Comparison of ENCODE assay signal across 8 mouse cellular contexts in genomic region chr1:64532067-64532523, GRCm38 (mm10). TPM values are rescaled to one million over a fixed set of nuclear protein-coding genes. Genes with fewer than 3 reads are reported as not detected.
DNase-seq lines count a peak whose midpoint lies in the region; ATAC-seq and TF ChIP-seq lines count a peak whose summit lies in the region.

No protein-coding gene starts in this region.

- peaks cover 18% of the 10 kb centered on the region for H3K4me1 ChIP-seq in kidney, embryonic 16.5 days (ENCODE audit: insufficient read depth, low read length)
- H3K4me1 ChIP-seq in brown adipose tissue, adult 24 weeks (ENCODE audit: control insufficient read depth, insufficient read depth, insufficient read length, low read length), result peaks cover 3% of the 10 kb centered on the region
- H3K4me1 ChIP-seq in hindbrain, postnatal 0 days (ENCODE audit: insufficient read depth, low read length), result peaks cover 14% of the 10 kb centered on the region; the same call in 1 of the 2 replicates

- peak overlapping the region; percentile 100 for H3K27ac ChIP-seq in kidney, embryonic 16.5 days (ENCODE audit: low read length)
- peak overlapping the region; percentile 84 for H3K27ac ChIP-seq in brown adipose tissue, adult 24 weeks (replicated peaks; ENCODE audit: low read depth, low read length)
- H3K27ac ChIP-seq in hindbrain, postnatal 0 days, result peak overlapping the region; percentile 100

- ATAC-seq in kidney, embryonic 16.5 days (ENCODE audit: low FRiP score, low TSS enrichment), result peak; percentile 80
- ATAC-seq in hindbrain, postnatal 0 days, result peak; percentile 75
- ATAC-seq in megakaryocyte-erythroid progenitor cell, adult 5-6 weeks (replicated peaks; ENCODE audit: low FRiP score, low TSS enrichment, poor library complexity, severe bottlenecking), result peak; percentile 33
- ATAC-seq in granulocyte monocyte progenitor cell, adult 5-6 weeks (replicated peaks; ENCODE audit: poor library complexity, severe bottlenecking), result no peak

- peak overlapping the region; percentile 88 for H3K4me2 ChIP-seq in kidney, embryonic 16.5 days (replicated peaks; ENCODE audit: low read depth, low read length)
- H3K4me2 ChIP-seq in hindbrain, postnatal 0 days (ENCODE audit: low read depth, low read length), result peak overlapping the region; percentile 85

- WGBS in kidney, embryonic 16.5 days, result under 1% methylated on average over 34 of the region's 34 CpGs
- under 1% methylated on average over 34 of the region's 34 CpGs for WGBS in hindbrain, postnatal 0 days

- TF ChIP-seq CTCF in hindbrain, postnatal 0 days (IDR thresholded peaks at IDR 0.05; ENCODE audit: low read depth), result no peak

- peaks cover 3% of the 10 kb centered on the region; the same call in 1 of the 2 replicates for H3K36me3 ChIP-seq in kidney, embryonic 16.5 days (ENCODE audit: insufficient read depth, low read length)
- H3K36me3 ChIP-seq in hindbrain, postnatal 0 days (ENCODE audit: insufficient read depth, low read length), result no peaks in the 10 kb centered on the region

- no peaks in the 10 kb centered on the region for H3K27me3 ChIP-seq in kidney, embryonic 16.5 days (ENCODE audit: insufficient read depth, low read length)
- no peaks in the 10 kb centered on the region for H3K27me3 ChIP-seq in hindbrain, postnatal 0 days (ENCODE audit: insufficient read depth, low read length)

- DNase-seq in kidney, adult 18-20 months, result no peak
- DNase-seq in hindbrain, postnatal 0 days (ENCODE audit: low spot score), result no peak
- DNase-seq in thymus, postnatal 25 days, result peak; percentile 91
- no peak for DNase-seq in testis, postnatal 10 days (ENCODE audit: low spot score)

- peaks cover 4% of the 10 kb centered on the region for H3K9me3 ChIP-seq in kidney, embryonic 16.5 days (ENCODE audit: low read length)
- H3K9me3 ChIP-seq in hindbrain, postnatal 0 days (ENCODE audit: low read length), result no peaks in the 10 kb centered on the region

- H3K4me3 ChIP-seq in kidney, embryonic 16.5 days (ENCODE audit: low read length), result peak overlapping the region; percentile 66
- H3K4me3 ChIP-seq in brown adipose tissue, adult 24 weeks (ENCODE audit: insufficient read depth, low read depth, low read length), result peak overlapping the region; percentile 74
- peak overlapping the region; percentile 88 for H3K4me3 ChIP-seq in hindbrain, postnatal 0 days (ENCODE audit: low read length)

- peak overlapping the region; percentile 97 for H3K9ac ChIP-seq in kidney, embryonic 16.5 days (replicated peaks; ENCODE audit: low read length)
- peak overlapping the region; percentile 93 for H3K9ac ChIP-seq in hindbrain, postnatal 0 days (replicated peaks; ENCODE audit: low read length)

RNA-seq across cellular contexts. Expression of gene Creb1, which starts 0.3 kb away (rescaled TPM):
- polyA plus RNA-seq in kidney, embryonic 16.5 days (2015; fragmentation: Nextera tagmentation; extraction: Ambion mirVana), result 35.2 and 36.5 TPM in 2 replicates
- polyA plus RNA-seq in brown adipose tissue, adult 24 weeks (2012; ENCODE audit: insufficient read depth, insufficient read length, missing spikeins), result 9.8 and 14.3 TPM in 2 replicates
- 45.6 and 50.3 TPM in 2 replicates for total RNA-seq in hindbrain, postnatal 0 days (2014; rRNA removed)
- polyA plus RNA-seq in hindbrain, postnatal 0 days (2015; fragmentation: Nextera tagmentation; extraction: Ambion mirVana), result 12.1 and 12.4 TPM in 2 replicates
- total RNA-seq in megakaryocyte-erythroid progenitor cell, adult 5-6 weeks (2014; fragmentation: Nextera tagmentation), result 46.6 and 61.4 TPM in 2 replicates
- total RNA-seq in megakaryocyte-erythroid progenitor cell, adult 5-6 weeks (2017), result 52.8 and 60.4 TPM in 2 replicates
- total RNA-seq in granulocyte monocyte progenitor cell, adult 5-6 weeks (2014; fragmentation: Nextera tagmentation), result 60.4 and 73.2 TPM in 2 replicates
- total RNA-seq in granulocyte monocyte progenitor cell, adult 5-6 weeks (2017), result 65.1 and 74.2 TPM in 2 replicates
